Mouse (Mus musculus) kidney, embryonic 15.5 days (tissue): Measurements from ENCODE around the gene Ktn1. TPM values are rescaled to one million over a fixed set of nuclear protein-coding genes. Genes with fewer than 3 reads are reported as not detected.

ENCODE experiments used
- ATAC-seq: fragments of 200-750 bp; cut with Nextera tagmentation; replicated peaks from 2 replicates; pipeline ENCODE4 v1.8.0; 2017; ENCODE audit warnings: moderate TSS enrichment; ENCODE audit not compliant: low FRiP score
- H3K27ac ChIP-seq: fragments of 300-500 bp; sonication (generic); 2 replicates; pipeline ENCODE4 v1.5.1; 2015; ENCODE audit warnings: mild to moderate bottlenecking, inconsistent platforms
- H3K27me3 ChIP-seq: fragments of 300-500 bp; sonication (generic); 2 replicates; pipeline ENCODE4 v1.6.1; 2015; ENCODE audit warnings: inconsistent platforms
- H3K36me3 ChIP-seq: fragments of 300-500 bp; sonication (generic); 2 replicates; pipeline ENCODE4 v1.6.1; 2015; ENCODE audit warnings: inconsistent platforms
- H3K4me1 ChIP-seq: fragments of 300-500 bp; sonication (generic); 2 replicates; pipeline ENCODE4 v1.6.1; 2015; ENCODE audit warnings: inconsistent platforms
- H3K4me2 ChIP-seq: fragments of 300-500 bp; sonication (generic); 2 replicates; pipeline ENCODE4 v1.6.1; 2015; ENCODE audit warnings: moderate library complexity, mild to moderate bottlenecking, inconsistent platforms
- H3K4me3 ChIP-seq: fragments of 300-500 bp; sonication (generic); replicated peaks from 2 replicates; pipeline ENCODE4 v1.5.1; 2015; ENCODE audit warnings: mild to moderate bottlenecking, inconsistent platforms
- H3K9ac ChIP-seq: fragments of 300-500 bp; sonication (generic); 2 replicates; pipeline ENCODE4 v1.6.1; 2015; ENCODE audit warnings: mild to moderate bottlenecking, inconsistent platforms
- H3K9me3 ChIP-seq: fragments of 300-500 bp; sonication (generic); replicated peaks from 2 replicates; pipeline ENCODE4 v1.6.1; 2016; ENCODE audit warnings: inconsistent platforms
- WGBS: fragments of 180-500 bp; shearing (Covaris S2); methylation state at CpG from one replicate; pipeline ENCODE4 v1.1.7; 2015; ENCODE audit warnings: mixed read lengths; 5-methylcytosine and 5-hydroxymethylcytosine counted together
- polyA plus RNA-seq: library from polyadenylated mRNA; unstranded; fragments of >200 nt; fragmentation: Nextera tagmentation; extraction: Ambion mirVana; gene quantifications from 2 replicates; pipeline ENCODE4 v1.2.1, GENCODE M21; 2015

Gene Ktn1
- polyA plus RNA-seq, 1 experiment from 2014 or later, result 65.4 TPM

GRCm38 (mm10) chr14:47682886-47683285, 34.6 kb downstream of the Ktn1 start:
- ATAC-seq, result no peak
- 91% methylated on average over 10 of the region's 10 CpGs for WGBS
- no peaks in the 10 kb centered on the region for H3K9me3 ChIP-seq
- H3K4me1 ChIP-seq, result no peaks in the 10 kb centered on the region
- H3K4me2 ChIP-seq, result no peak overlapping the region
- peaks cover 88% of the 10 kb centered on the region for H3K36me3 ChIP-seq
- no peak overlapping the region for H3K4me3 ChIP-seq
- H3K27ac ChIP-seq, result no peak overlapping the region
- no peak overlapping the region for H3K9ac ChIP-seq
- no peaks in the 10 kb centered on the region for H3K27me3 ChIP-seq

- WGBS, result 94% methylated on average over 5 of the region's 5 CpGs
- no peak overlapping the region for H3K4me2 ChIP-seq
- peaks cover 91% of the 10 kb centered on the region for H3K36me3 ChIP-seq
- no peaks in the 10 kb centered on the region for H3K27me3 ChIP-seq
- no peak for ATAC-seq
- no peak overlapping the region for H3K27ac ChIP-seq
- H3K9ac ChIP-seq, result no peak overlapping the region
- H3K9me3 ChIP-seq, result no peaks in the 10 kb centered on the region
- H3K4me3 ChIP-seq, result no peak overlapping the region
- no peaks in the 10 kb centered on the region for H3K4me1 ChIP-seq
These were observed 36.3 kb downstream of the Ktn1 start for GRCm38 (mm10) chr14:47684579-47684978.

GRCm38 (mm10) chr14:47699126-47699525, 50.9 kb downstream of the Ktn1 start:
- Histone ChIP-seq H3K4me2 (no peak overlapping the region), H3K4me1 (no peaks in the 10 kb centered on the region), H3K27me3 (no peaks in the 10 kb centered on the region), H3K4me3 (no peak overlapping the region), H3K27ac (no peak overlapping the region), H3K9me3 (no peaks in the 10 kb centered on the region), H3K9ac (no peak overlapping the region), H3K36me3 (peaks cover 69% of the 10 kb centered on the region)
- ATAC-seq, result no peak
- 91% methylated on average over 5 of the region's 5 CpGs for WGBS

GRCm38 (mm10) chr14:47709546-47709945, 61.3 kb downstream of the Ktn1 start:
- Histone ChIP-seq H3K27me3 (no peaks in the 10 kb centered on the region), H3K27ac (no peak overlapping the region), H3K4me2 (no peak overlapping the region), H3K36me3 (peaks cover 82% of the 10 kb centered on the region), H3K4me1 (no peaks in the 10 kb centered on the region), H3K9me3 (no peaks in the 10 kb centered on the region), H3K9ac (no peak overlapping the region), H3K4me3 (no peak overlapping the region)
- 77% methylated on average over 3 of the region's 3 CpGs for WGBS
- no peak for ATAC-seq

- H3K27me3 ChIP-seq, result no peaks in the 10 kb centered on the region
- no peak overlapping the region for H3K27ac ChIP-seq
- H3K36me3 ChIP-seq, result peaks cover 59% of the 10 kb centered on the region
- H3K4me2 ChIP-seq, result no peak overlapping the region
- H3K4me3 ChIP-seq, result no peak overlapping the region
- no peaks in the 10 kb centered on the region for H3K9me3 ChIP-seq
- no peaks in the 10 kb centered on the region for H3K4me1 ChIP-seq
- 88% methylated on average over 3 of the region's 3 CpGs for WGBS
- no peak for ATAC-seq
- H3K9ac ChIP-seq, result no peak overlapping the region
These were observed 67.5 kb downstream of the Ktn1 start for GRCm38 (mm10) chr14:47715771-47716170.

GRCm38 (mm10) chr14:47717916-47718606, 69.8 kb downstream of the Ktn1 start:
- Histone ChIP-seq H3K27me3 (no peaks in the 10 kb centered on the region), H3K4me2 (no peak overlapping the region), H3K4me1 (no peaks in the 10 kb centered on the region), H3K36me3 (peaks cover 52% of the 10 kb centered on the region), H3K4me3 (no peak overlapping the region), H3K9me3 (no peaks in the 10 kb centered on the region), H3K27ac (no peak overlapping the region), H3K9ac (no peak overlapping the region)
- no peak for ATAC-seq
- WGBS, result 96% methylated on average over 14 of the region's 14 CpGs

- Histone ChIP-seq H3K27me3 (no peaks in the 10 kb centered on the region), H3K9me3 (no peaks in the 10 kb centered on the region), H3K36me3 (peaks cover 59% of the 10 kb centered on the region), H3K9ac (no peak overlapping the region), H3K4me2 (no peak overlapping the region), H3K27ac (no peak overlapping the region), H3K4me3 (no peak overlapping the region), H3K4me1 (no peaks in the 10 kb centered on the region)
- ATAC-seq, result no peak
- 91% methylated on average over 4 of the region's 4 CpGs for WGBS
These were observed 71.8 kb downstream of the Ktn1 start for GRCm38 (mm10) chr14:47720023-47720422.

- H3K27me3 ChIP-seq, result no peaks in the 10 kb centered on the region
- no peak overlapping the region for H3K4me3 ChIP-seq
- peaks cover 70% of the 10 kb centered on the region for H3K36me3 ChIP-seq
- H3K9me3 ChIP-seq, result no peaks in the 10 kb centered on the region
- H3K4me1 ChIP-seq, result no peaks in the 10 kb centered on the region
- no peak overlapping the region for H3K4me2 ChIP-seq
- ATAC-seq, result no peak
- H3K9ac ChIP-seq, result no peak overlapping the region
- no peak overlapping the region for H3K27ac ChIP-seq
These were observed 74.8 kb downstream of the Ktn1 start for GRCm38 (mm10) chr14:47723035-47723434.

- no peak for ATAC-seq
- Histone ChIP-seq H3K36me3 (peaks cover 94% of the 10 kb centered on the region), H3K27ac (no peak overlapping the region), H3K4me2 (no peak overlapping the region), H3K4me1 (no peaks in the 10 kb centered on the region), H3K9ac (no peak overlapping the region), H3K4me3 (no peak overlapping the region), H3K9me3 (no peaks in the 10 kb centered on the region), H3K27me3 (no peaks in the 10 kb centered on the region)
- WGBS, result 100% methylated on average over 1 of the region's 1 CpGs
These were observed 80.3 kb downstream of the Ktn1 start for GRCm38 (mm10) chr14:47728594-47728993.

GRCm38 (mm10) chr14:47735354-47735753, 87.1 kb downstream of the Ktn1 start:
- WGBS, result 92% methylated on average over 12 of the region's 12 CpGs
- H3K27ac ChIP-seq, result no peak overlapping the region
- no peak overlapping the region for H3K9ac ChIP-seq
- H3K36me3 ChIP-seq, result peaks cover 85% of the 10 kb centered on the region
- no peak overlapping the region for H3K4me2 ChIP-seq
- no peak overlapping the region for H3K4me3 ChIP-seq
- H3K4me1 ChIP-seq, result no peaks in the 10 kb centered on the region
- ATAC-seq, result no peak
- no peaks in the 10 kb centered on the region for H3K27me3 ChIP-seq
- H3K9me3 ChIP-seq, result no peaks in the 10 kb centered on the region

- H3K9ac ChIP-seq, result no peak overlapping the region
- no peak overlapping the region for H3K27ac ChIP-seq
- no peaks in the 10 kb centered on the region for H3K27me3 ChIP-seq
- peaks cover 86% of the 10 kb centered on the region for H3K36me3 ChIP-seq
- no peak for ATAC-seq
- H3K4me3 ChIP-seq, result no peak overlapping the region
- no peak overlapping the region for H3K4me2 ChIP-seq
- H3K4me1 ChIP-seq, result no peaks in the 10 kb centered on the region
- H3K9me3 ChIP-seq, result no peaks in the 10 kb centered on the region
- 92% methylated on average over 8 of the region's 8 CpGs for WGBS
These were observed 88.2 kb downstream of the Ktn1 start for GRCm38 (mm10) chr14:47736471-47736870.

- Histone ChIP-seq H3K27ac (no peak overlapping the region), H3K4me1 (no peaks in the 10 kb centered on the region), H3K36me3 (peaks cover 49% of the 10 kb centered on the region), H3K9ac (no peak overlapping the region), H3K9me3 (no peaks in the 10 kb centered on the region), H3K4me2 (no peak overlapping the region), H3K27me3 (no peaks in the 10 kb centered on the region), H3K4me3 (no peak overlapping the region)
- ATAC-seq, result no peak
- 83% methylated on average over 5 of the region's 5 CpGs for WGBS
These were observed 92.2 kb downstream of the Ktn1 start for GRCm38 (mm10) chr14:47740316-47740996.

- peaks cover 44% of the 10 kb centered on the region for H3K36me3 ChIP-seq
- no peak overlapping the region for H3K4me3 ChIP-seq
- H3K27ac ChIP-seq, result no peak overlapping the region
- H3K9me3 ChIP-seq, result no peaks in the 10 kb centered on the region
- H3K27me3 ChIP-seq, result no peaks in the 10 kb centered on the region
- H3K9ac ChIP-seq, result no peak overlapping the region
- WGBS, result 89% methylated on average over 2 of the region's 2 CpGs
- no peaks in the 10 kb centered on the region for H3K4me1 ChIP-seq
- no peak for ATAC-seq
- H3K4me2 ChIP-seq, result no peak overlapping the region
These were observed 92.8 kb downstream of the Ktn1 start for GRCm38 (mm10) chr14:47741046-47741445.
